Mouse (Mus musculus) lung, adult 2 months (tissue): ENCODE data around the gene Gm44790.

Experiments used
- CTCF ChIP-seq: fragments of 200-500 bp; IDR thresholded peaks from 2 replicates; pipeline ENCODE4 v1.5.1; 2011; ENCODE audit warnings: mild to moderate bottlenecking, low read length, control low read depth; ENCODE audit not compliant: insufficient read depth
- POLR2A ChIP-seq: fragments of 200-500 bp; IDR thresholded peaks from 2 replicates; pipeline ENCODE4 v1.6.1; 2011; ENCODE audit warnings: low read depth, mild to moderate bottlenecking, control low read depth, low read length, borderline replicate concordance; ENCODE audit errors: extremely low read depth

- TF ChIP-seq CTCF = no peak
- no peak for TF ChIP-seq POLR2A
Measured at GRCm38 (mm10) chr6:86397257-86397980, 29.0 kb upstream of the Gm44790 start.
